Mouse (Mus musculus) bone marrow, adult 2 months (tissue): ENCODE data around the gene Mapkap1. TPM values are rescaled to one million over a fixed set of nuclear protein-coding genes. Genes with fewer than 3 reads are reported as not detected.

Experiments
- H3K27ac ChIP-seq: fragments of 200-500 bp; 2 replicates; pipeline ENCODE4 v1.5.1; 2012; ENCODE audit warnings: low read depth, mild to moderate bottlenecking, control low read depth, inconsistent platforms, low read length; ENCODE audit not compliant: control insufficient read depth, poor library complexity, insufficient read depth
- H3K4me1 ChIP-seq: fragments of 200-500 bp; 2 replicates; pipeline ENCODE4 v1.6.1; 2011; ENCODE audit warnings: low read length; ENCODE audit not compliant: control insufficient read depth, insufficient read depth
- H3K4me3 ChIP-seq: fragments of 200-500 bp; replicated peaks from 2 replicates; pipeline ENCODE3; 2011; ENCODE audit warnings: mild to moderate bottlenecking, low read depth, low read length, control low read depth; ENCODE audit not compliant: control insufficient read depth
- CTCF ChIP-seq: fragments of 200-500 bp; IDR thresholded peaks from 2 replicates; pipeline ENCODE4 v1.5.1; 2011; ENCODE audit warnings: low read length, control low read depth; ENCODE audit not compliant: control insufficient read depth, insufficient read depth
- POLR2A ChIP-seq: fragments of 200-500 bp; IDR thresholded peaks from 2 replicates; pipeline ENCODE4 v1.6.1; 2011; ENCODE audit warnings: low read depth, mild to moderate bottlenecking, control low read depth, low read length, borderline replicate concordance; ENCODE audit not compliant: control insufficient read depth
- WGBS: fragments of 180-500 bp; shearing (Covaris S2); methylation state at CpG from one replicate; pipeline ENCODE4 v1.1.7; 2018; 5-methylcytosine and 5-hydroxymethylcytosine counted together
- polyA plus RNA-seq: library from polyadenylated mRNA; stranded (reverse); fragments of >200 nt; gene quantifications from 2 replicates; pipeline ENCODE4 v1.2.4, GENCODE M21; 2011; ENCODE audit warnings: low replicate concordance; ENCODE audit not compliant: missing spikeins, insufficient read depth, insufficient read length

Gene Mapkap1
- polyA plus RNA-seq, 1 experiment: 42.3 TPM

- no peak overlapping the region for H3K27ac ChIP-seq
- H3K4me3 ChIP-seq: no peak overlapping the region
- H3K4me1 ChIP-seq: no peaks in the 10 kb centered on the region
- WGBS: 86% methylated on average over 8 of the region's 8 CpGs
- no peak for TF ChIP-seq POLR2A
- no peak for TF ChIP-seq CTCF
Measured at GRCm38 (mm10) chr2:34592361-34592960, 185.9 kb downstream of the Mapkap1 start.

- 84% methylated on average over 5 of the region's 5 CpGs for WGBS
- Histone ChIP-seq H3K4me3 (no peak overlapping the region), H3K27ac (no peak overlapping the region), H3K4me1 (no peaks in the 10 kb centered on the region)
- no peak for TF ChIP-seq CTCF
- TF ChIP-seq POLR2A: no peak
Measured at GRCm38 (mm10) chr2:34594001-34594400, 187.4 kb downstream of the Mapkap1 start.

GRCm38 (mm10) chr2:34599606-34600255 is 193.2 kb downstream of the Mapkap1 start:
- WGBS: 42% methylated on average over 5 of the region's 5 CpGs
- TF ChIP-seq CTCF: no peak
- no peak for TF ChIP-seq POLR2A
- no peak overlapping the region for H3K4me3 ChIP-seq

DNA sequence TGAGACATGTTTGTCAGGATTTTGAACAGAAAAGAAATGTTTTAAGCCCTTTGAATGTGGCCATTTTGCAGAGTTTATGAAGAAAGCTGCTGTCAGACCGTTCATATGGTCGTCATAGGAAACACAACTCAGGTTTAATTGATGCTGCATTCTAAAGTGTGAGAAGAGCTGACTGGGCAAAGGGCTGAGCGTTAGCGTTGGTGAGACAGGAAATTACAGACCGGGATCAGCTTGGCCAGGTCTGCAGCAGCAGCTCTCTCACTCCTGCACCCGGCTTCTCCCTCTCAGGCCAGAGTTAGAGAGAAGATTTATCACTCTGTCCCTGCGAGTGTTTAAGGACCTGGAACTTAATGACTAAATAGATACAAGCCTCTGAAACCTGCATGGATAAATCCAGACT is 194.2 kb downstream of the Mapkap1 start:
- WGBS: 15% methylated on average over 7 of the region's 7 CpGs
- Histone ChIP-seq H3K27ac (no peak overlapping the region), H3K4me3 (no peak overlapping the region), H3K4me1 (no peaks in the 10 kb centered on the region; the same call in 1 of the 2 replicates)
- TF ChIP-seq CTCF (no peak), POLR2A (no peak)

More at GRCm38 (mm10) chr2:34599606-34600255, 193.2 kb downstream of the Mapkap1 start:
- Histone ChIP-seq H3K27ac (no peak overlapping the region), H3K4me1 (no peaks in the 10 kb centered on the region; the same call in 1 of the 2 replicates)

- WGBS: 85% methylated on average over 8 of the region's 8 CpGs
- H3K4me1 ChIP-seq: no peaks in the 10 kb centered on the region; the same call in 1 of the 2 replicates
- H3K4me3 ChIP-seq: no peak overlapping the region
- no peak for TF ChIP-seq POLR2A
- TF ChIP-seq CTCF: no peak
- no peak overlapping the region for H3K27ac ChIP-seq
Measured at GRCm38 (mm10) chr2:34602111-34602541, 195.6 kb downstream of the Mapkap1 start.

GRCm38 (mm10) chr2:34602896-34603295 is 196.3 kb downstream of the Mapkap1 start:
- no peak overlapping the region for H3K4me3 ChIP-seq
- H3K27ac ChIP-seq: no peak overlapping the region
- H3K4me1 ChIP-seq: no peaks in the 10 kb centered on the region; the same call in 1 of the 2 replicates
- no peak for TF ChIP-seq POLR2A
- TF ChIP-seq CTCF: no peak
- 90% methylated on average over 3 of the region's 3 CpGs for WGBS

- 86% methylated on average over 14 of the region's 14 CpGs for WGBS
Measured at GRCm38 (mm10) chr2:34603653-34604214, 197.2 kb downstream of the Mapkap1 start.

GRCm38 (mm10) chr2:34605040-34605439 is 198.5 kb downstream of the Mapkap1 start:
- TF ChIP-seq POLR2A: no peak
- no peak for TF ChIP-seq CTCF
- H3K4me1 ChIP-seq: no peaks in the 10 kb centered on the region
- no peak overlapping the region for H3K4me3 ChIP-seq
- H3K27ac ChIP-seq: no peak overlapping the region
- 83% methylated on average over 3 of the region's 3 CpGs for WGBS

More at GRCm38 (mm10) chr2:34603653-34604214, 197.2 kb downstream of the Mapkap1 start:
- no peak for TF ChIP-seq POLR2A
- no peak for TF ChIP-seq CTCF
- Histone ChIP-seq H3K4me3 (no peak overlapping the region), H3K4me1 (no peaks in the 10 kb centered on the region; the same call in 1 of the 2 replicates), H3K27ac (no peak overlapping the region)

DNA sequence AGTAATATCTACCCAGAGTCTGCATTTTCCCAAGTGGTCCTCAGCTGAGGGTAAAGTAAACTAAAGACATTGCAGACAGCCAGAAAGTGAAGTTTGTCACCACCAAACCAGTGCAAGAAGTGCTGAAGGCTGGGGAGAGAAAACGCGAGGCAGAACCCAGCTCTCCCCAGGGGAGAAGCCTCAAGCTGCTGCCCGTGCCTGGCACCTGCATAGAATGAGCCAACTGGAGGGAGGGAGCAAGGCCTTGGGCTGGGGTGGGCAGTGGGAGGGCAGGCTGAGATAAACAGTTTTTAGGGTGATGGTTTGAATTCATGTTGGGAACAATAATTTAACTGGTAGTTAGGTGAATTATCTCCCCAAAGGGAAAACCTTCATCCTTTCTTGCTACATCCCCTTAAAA is 202.3 kb downstream of the Mapkap1 start:
- Histone ChIP-seq H3K4me1 (no peaks in the 10 kb centered on the region), H3K27ac (no peak overlapping the region), H3K4me3 (no peak overlapping the region)
- TF ChIP-seq CTCF (no peak), POLR2A (no peak)
- 78% methylated on average over 3 of the region's 3 CpGs for WGBS
